Mouse (Mus musculus) macrophage (primary cell): Measurements from ENCODE around the gene Elp1. TPM values are rescaled to one million over a fixed set of nuclear protein-coding genes. Genes with fewer than 3 reads are reported as not detected.

ENCODE experiments used
- H3K27ac ChIP-seq: fragments of 350-480 bp; formaldehyde crosslinking; 2 replicates; pipeline ENCODE4 v1.9.0; 2021
- H3K36me3 ChIP-seq: fragments of 350-480 bp; formaldehyde crosslinking; 2 replicates; pipeline ENCODE4 v1.9.0; 2021; ENCODE audit errors: inconsistent target
- H3K4me3 ChIP-seq: fragments of 350-480 bp; formaldehyde crosslinking; 2 replicates; pipeline ENCODE4 v1.9.0; 2021; ENCODE audit errors: inconsistent target
- H3K79me2 ChIP-seq: fragments of 350-480 bp; formaldehyde crosslinking; 2 replicates; pipeline ENCODE4 v1.9.0; 2021; ENCODE audit errors: inconsistent target
- WGBS: methylation state at CpG from one replicate; pipeline ENCODE4 v1.1.7; 2026; ENCODE audit warnings: inconsistent platforms; ENCODE audit not compliant: missing documents; 5-methylcytosine and 5-hydroxymethylcytosine counted together
- polyA plus RNA-seq: library from polyadenylated mRNA; stranded (reverse); fragments of 250-400 nt; gene quantifications from 3 replicates; pipeline ENCODE4 v1.2.4, GENCODE M21; 2018; ENCODE audit warnings: inconsistent platforms

Elp1 gene
- polyA plus RNA-seq, 1 experiment from 2014 or later = 10.4 TPM

- no peak overlapping the region for H3K27ac ChIP-seq
- no peak overlapping the region for H3K4me3 ChIP-seq
- H3K36me3 ChIP-seq = no peaks in the 10 kb centered on the region
- H3K79me2 ChIP-seq = no peaks in the 10 kb centered on the region
Observed at GRCm38 (mm10) chr4:56820017-56820550, 18.0 kb upstream of the Elp1 start.

- WGBS = 95% methylated on average over 8 of the region's 8 CpGs
- Histone ChIP-seq H3K79me2 (no peaks in the 10 kb centered on the region), H3K36me3 (no peaks in the 10 kb centered on the region), H3K27ac (no peak overlapping the region), H3K4me3 (no peak overlapping the region)
Observed at GRCm38 (mm10) chr4:56815131-56815530, 13.0 kb upstream of the Elp1 start.

GRCm38 (mm10) chr4:56812096-56812495 is 10.0 kb upstream of the Elp1 start:
- WGBS = 96% methylated on average over 4 of the region's 4 CpGs
- Histone ChIP-seq H3K79me2 (no peaks in the 10 kb centered on the region), H3K4me3 (no peak overlapping the region), H3K27ac (no peak overlapping the region), H3K36me3 (no peaks in the 10 kb centered on the region)

GRCm38 (mm10) chr4:56811642-56812041 is 9.5 kb upstream of the Elp1 start:
- 82% methylated on average over 3 of the region's 3 CpGs for WGBS
- Histone ChIP-seq H3K36me3 (no peaks in the 10 kb centered on the region), H3K27ac (no peak overlapping the region), H3K79me2 (no peaks in the 10 kb centered on the region), H3K4me3 (no peak overlapping the region)

GRCm38 (mm10) chr4:56809050-56809449 is 6.9 kb upstream of the Elp1 start:
- Histone ChIP-seq H3K4me3 (no peak overlapping the region), H3K27ac (no peak overlapping the region), H3K36me3 (peaks cover 10% of the 10 kb centered on the region), H3K79me2 (no peaks in the 10 kb centered on the region)
- 93% methylated on average over 4 of the region's 4 CpGs for WGBS

GRCm38 (mm10) chr4:56802669-56803150 is 579 bp upstream of the Elp1 start:
- Histone ChIP-seq H3K4me3 (peak overlapping the region; percentile 86), H3K36me3 (peaks cover 15% of the 10 kb centered on the region), H3K27ac (0 out of 2 replicates have a peak overlapping the region, but pooled peaks have one; percentile 17), H3K79me2 (peaks cover 24% of the 10 kb centered on the region)
- 4% methylated on average over 25 of the region's 25 CpGs for WGBS

- WGBS = 69% methylated on average over 1 of the region's 1 CpGs
- H3K36me3 ChIP-seq = peaks cover 87% of the 10 kb centered on the region
- H3K27ac ChIP-seq = no peak overlapping the region
- no peak overlapping the region for H3K4me3 ChIP-seq
- no peaks in the 10 kb centered on the region for H3K79me2 ChIP-seq
Observed at GRCm38 (mm10) chr4:56791373-56791772, 10.8 kb downstream of the Elp1 start.

GRCm38 (mm10) chr4:56771065-56771464 is 31.1 kb downstream of the Elp1 start:
- no peaks in the 10 kb centered on the region for H3K79me2 ChIP-seq
- 78% methylated on average over 1 of the region's 1 CpGs for WGBS
- no peak overlapping the region for H3K27ac ChIP-seq
- no peak overlapping the region for H3K4me3 ChIP-seq
- peaks cover 78% of the 10 kb centered on the region for H3K36me3 ChIP-seq

GRCm38 (mm10) chr4:56768913-56769312 is 33.2 kb downstream of the Elp1 start:
- no peak overlapping the region for H3K27ac ChIP-seq
- peaks cover 79% of the 10 kb centered on the region for H3K36me3 ChIP-seq
- H3K79me2 ChIP-seq = no peaks in the 10 kb centered on the region
- WGBS = 97% methylated on average over 7 of the region's 7 CpGs
- H3K4me3 ChIP-seq = no peak overlapping the region

GRCm38 (mm10) chr4:56767861-56768284 is 34.3 kb downstream of the Elp1 start:
- 28% methylated on average over 4 of the region's 5 CpGs for WGBS
- Histone ChIP-seq H3K4me3 (no peak overlapping the region), H3K36me3 (peaks cover 69% of the 10 kb centered on the region), H3K79me2 (no peaks in the 10 kb centered on the region), H3K27ac (no peak overlapping the region)

GRCm38 (mm10) chr4:56757693-56758092 is 44.4 kb downstream of the Elp1 start:
- H3K27ac ChIP-seq = no peak overlapping the region; the same call in 1 of the 2 replicates
- H3K79me2 ChIP-seq = no peaks in the 10 kb centered on the region
- H3K36me3 ChIP-seq = peaks cover 50% of the 10 kb centered on the region; the same call in 1 of the 2 replicates
- 27% methylated on average over 1 of the region's 1 CpGs for WGBS
- H3K4me3 ChIP-seq = no peak overlapping the region

GRCm38 (mm10) chr4:56756966-56757600 is 45.0 kb downstream of the Elp1 start:
- 21% methylated on average over 10 of the region's 10 CpGs for WGBS
- no peak overlapping the region for H3K4me3 ChIP-seq
- peak overlapping the region; percentile 15; the same call in 1 of the 2 replicates for H3K27ac ChIP-seq
- no peaks in the 10 kb centered on the region for H3K79me2 ChIP-seq
- peaks cover 46% of the 10 kb centered on the region; the same call in 1 of the 2 replicates for H3K36me3 ChIP-seq

- H3K36me3 ChIP-seq = peaks cover 47% of the 10 kb centered on the region
Observed at GRCm38 (mm10) chr4:56756021-56756420, 46.1 kb downstream of the Elp1 start.

GRCm38 (mm10) chr4:56747456-56747855 is 54.7 kb downstream of the Elp1 start:
- 95% methylated on average over 9 of the region's 9 CpGs for WGBS
- H3K4me3 ChIP-seq = no peak overlapping the region
- peaks cover 34% of the 10 kb centered on the region for H3K36me3 ChIP-seq
- H3K27ac ChIP-seq = no peak overlapping the region
- H3K79me2 ChIP-seq = no peaks in the 10 kb centered on the region

More at GRCm38 (mm10) chr4:56756021-56756420, 46.1 kb downstream of the Elp1 start:
- no peak overlapping the region for H3K4me3 ChIP-seq
- H3K79me2 ChIP-seq = no peaks in the 10 kb centered on the region
- 93% methylated on average over 3 of the region's 5 CpGs for WGBS
- H3K27ac ChIP-seq = no peak overlapping the region

- Histone ChIP-seq H3K79me2 (no peaks in the 10 kb centered on the region), H3K4me3 (no peak overlapping the region), H3K27ac (no peak overlapping the region), H3K36me3 (peaks cover 24% of the 10 kb centered on the region)
- WGBS = 95% methylated on average over 2 of the region's 2 CpGs
Observed at GRCm38 (mm10) chr4:56746345-56746744, 55.8 kb downstream of the Elp1 start.
